Mouse (Mus musculus) ovary, postnatal 14 days (tissue): ENCODE measurements at regions not wholly inside any gene's neighbourhood (a gene's known extent, or its start where the extent isn't known, plus 50 kb on each side); places are given as distances from the start of the nearest gene placed in this dataset.
A peak's percentile ranks its signal among the peaks of the same experiment; 100 is the strongest.
"Not testable (repeated sequence)": the region's sequence is repeated elsewhere in the genome, so short reads cannot be mapped to it uniquely, and the experiment has no call there.

ENCODE experiments used
- DNase-seq: peaks from one replicate; pipeline ENCODE4 v3.0.0; 2022; ENCODE audit warnings: low spot score

DNA sequence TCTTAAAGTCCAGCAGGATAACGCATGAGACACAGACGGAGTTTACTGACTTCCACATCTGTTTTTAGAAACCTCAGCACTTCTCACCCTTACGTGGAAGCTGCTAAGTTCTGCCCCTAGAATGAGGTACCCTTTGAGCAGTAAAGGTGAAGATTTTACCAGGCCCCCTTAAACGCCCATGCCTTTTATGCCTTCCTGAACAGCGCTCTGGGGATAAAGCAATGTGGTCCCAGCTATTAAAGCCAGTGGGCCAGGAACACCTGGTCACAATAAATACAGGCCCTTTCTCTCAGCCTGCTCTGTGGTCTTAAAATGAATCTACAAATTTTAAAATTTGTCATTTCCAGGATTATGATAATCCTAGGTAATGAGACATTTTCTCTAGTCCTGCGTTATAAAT lies 57.9 kb downstream of the Llph start:
- DNase-seq: no peak

DNA sequence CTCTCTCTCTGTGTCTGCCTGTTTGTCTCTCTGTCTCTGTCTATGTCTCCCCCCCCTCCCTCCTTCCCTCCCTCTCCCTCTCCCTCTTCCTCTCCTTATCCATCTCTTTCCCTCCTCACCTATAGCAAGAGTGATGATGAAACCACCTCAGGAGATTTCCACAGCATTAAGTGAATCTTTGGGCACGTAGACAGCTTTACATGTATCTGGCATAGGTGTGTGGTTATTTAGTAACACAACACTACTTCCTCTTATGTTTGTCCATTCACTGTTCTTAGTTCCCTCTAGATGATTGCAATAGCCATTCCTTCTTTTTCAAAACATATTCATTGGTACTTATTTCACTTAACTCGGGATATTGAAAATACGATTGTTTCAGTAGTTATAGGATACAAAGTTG lies 65.0 kb downstream of the Llph start:
- DNase-seq: no peak

DNA sequence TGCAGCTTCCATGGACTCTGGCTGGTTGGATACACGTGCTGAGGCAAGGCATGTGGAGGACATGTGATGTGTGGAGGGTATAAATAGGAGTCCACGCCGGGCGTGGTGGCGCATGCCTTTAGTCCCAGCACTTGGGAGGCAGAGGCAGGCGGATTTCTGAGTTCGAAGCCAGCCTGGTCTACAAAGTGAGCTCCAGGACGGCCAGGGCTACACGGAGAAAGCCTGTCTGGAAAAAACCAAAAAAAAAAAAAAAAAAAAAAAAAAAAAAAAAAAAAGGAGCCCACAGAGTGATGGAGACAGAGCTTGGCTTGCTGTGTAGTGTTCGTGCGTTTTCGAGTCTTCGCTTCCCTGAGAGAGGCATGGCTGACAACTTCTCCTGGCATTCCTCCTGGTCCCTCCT lies 66.5 kb downstream of the Llph start:
- not testable (repeated sequence) for DNase-seq

DNA sequence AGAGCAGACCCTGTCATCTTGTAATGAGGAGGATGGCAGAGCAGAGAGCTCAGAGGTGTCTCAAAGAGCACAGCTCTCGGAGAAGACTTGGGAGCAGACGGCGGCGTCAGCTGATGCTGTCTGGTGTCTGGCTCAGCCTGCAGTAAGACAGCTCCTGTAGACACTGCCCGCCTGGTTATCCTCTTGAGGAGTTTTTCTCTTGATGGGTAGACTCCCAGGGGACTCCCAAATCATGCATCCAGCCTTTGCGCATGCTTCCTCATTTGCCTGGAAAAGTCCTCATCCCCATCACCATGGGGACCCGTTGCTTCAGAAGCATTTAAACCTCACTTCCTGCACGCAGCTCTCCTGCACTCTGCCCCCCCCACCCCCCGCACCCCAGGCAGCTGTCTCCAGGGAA lies 67.6 kb downstream of the Llph start:
- DNase-seq: no peak

DNA sequence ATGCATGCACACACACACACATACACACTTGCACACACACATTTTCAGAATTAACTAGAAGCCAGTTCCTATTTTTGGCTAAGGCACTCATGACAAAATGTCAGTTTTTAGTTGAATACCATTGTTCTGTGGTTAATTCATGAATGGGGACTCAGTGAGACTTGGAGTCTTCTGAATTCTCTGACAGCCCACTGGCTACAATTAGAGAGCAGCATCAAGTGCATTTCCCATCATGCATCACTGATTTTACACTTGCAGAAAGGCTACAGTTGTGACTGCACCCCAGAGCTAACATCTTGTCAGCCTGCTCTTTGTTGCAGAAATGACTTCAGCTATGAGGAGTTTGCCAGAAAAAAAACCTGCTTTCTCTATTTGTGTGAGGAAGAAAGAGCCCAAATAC lies 70.4 kb downstream of the Llph start:
- DNase-seq: no peak

DNA sequence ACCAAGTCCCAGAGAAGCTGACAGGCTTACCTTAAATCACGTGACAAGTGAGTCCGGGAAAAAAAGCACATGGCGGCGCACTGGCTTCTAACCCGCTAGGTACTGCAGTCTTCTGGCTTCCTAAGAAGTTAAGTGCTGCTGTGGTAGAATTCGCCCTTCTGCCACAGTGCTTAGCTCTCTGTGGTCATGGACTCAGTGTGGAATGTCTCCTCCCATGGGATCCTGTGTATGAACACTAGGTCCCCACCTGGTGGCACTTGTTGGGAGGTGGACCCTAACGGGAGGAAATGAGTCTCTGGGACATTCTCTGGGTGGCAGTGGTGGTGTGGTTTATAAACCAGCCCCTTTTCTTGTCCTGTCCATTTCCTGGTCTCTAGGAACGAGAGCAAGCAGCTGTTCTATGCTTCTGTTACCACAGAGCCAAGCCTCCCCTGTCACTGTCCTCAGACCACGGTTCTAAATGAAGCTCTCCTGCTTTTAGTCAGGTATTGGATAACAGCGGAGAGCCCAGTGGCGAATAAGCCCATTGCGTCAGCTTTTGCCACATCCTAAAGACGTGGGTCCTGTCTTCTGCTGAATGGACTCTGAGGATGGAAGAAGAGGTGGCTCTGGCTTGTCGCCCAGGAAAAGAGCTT lies 71.5 kb downstream of the Llph start:
- DNase-seq: no peak

DNA sequence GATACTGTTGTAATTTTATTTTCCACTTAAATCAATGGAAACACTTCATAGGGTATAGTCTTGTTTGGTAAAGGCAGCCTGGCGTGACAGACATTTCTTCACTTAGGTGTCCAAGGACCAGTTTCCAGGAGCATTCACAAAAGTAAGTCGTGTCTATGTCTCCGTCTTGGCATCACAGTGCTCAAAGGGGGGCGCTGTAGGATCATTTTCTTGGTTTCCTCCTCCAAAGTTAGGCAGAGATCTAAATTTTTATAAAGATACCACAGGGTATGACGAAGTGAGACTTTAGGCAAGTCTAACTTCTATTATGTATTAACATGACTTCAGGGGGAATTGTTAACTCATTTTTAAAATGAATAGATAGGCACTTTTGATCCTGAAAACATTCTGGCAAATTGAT lies 79.1 kb downstream of the Llph start:
- peak; percentile 34 for DNase-seq

DNA sequence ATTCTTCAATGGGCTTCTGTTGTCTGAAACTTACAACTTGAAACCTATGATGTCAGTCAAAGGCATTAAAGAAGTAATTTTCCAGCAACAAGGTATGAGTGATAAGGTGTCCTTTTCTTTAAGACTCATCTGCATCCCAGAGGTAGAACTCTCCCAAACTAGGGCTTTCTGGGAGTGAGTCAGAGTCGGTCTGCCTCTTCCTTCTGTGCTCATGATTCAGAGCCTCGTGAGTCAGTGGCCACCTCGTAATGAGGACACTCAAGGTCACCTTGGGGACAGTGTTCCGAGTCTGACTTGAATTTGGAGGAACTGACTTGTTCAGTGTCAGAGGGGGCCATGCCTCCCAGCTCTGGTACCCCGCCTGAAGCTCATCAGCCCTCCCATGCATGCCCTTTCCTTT lies 81.8 kb downstream of the Llph start:
- DNase-seq: no peak
